8 mouse cellular contexts compared by ENCODE assay signal in genomic region chr13:92675897-92676584, GRCm38 (mm10).
DNase-seq lines count a peak whose midpoint lies in the region; ATAC-seq lines count a peak whose summit lies in the region.

No protein-coding gene starts in this region.

- WGBS in forebrain, embryonic 14.5 days, result 76% methylated on average over 11 of the region's 11 CpGs

- no peaks in the 10 kb centered on the region for H3K36me3 ChIP-seq in forebrain, embryonic 14.5 days (ENCODE audit: control insufficient read depth, insufficient read depth, low read length)

- ATAC-seq in forebrain, embryonic 14.5 days, result no peak

- no peaks in the 10 kb centered on the region for H3K27me3 ChIP-seq in forebrain, embryonic 14.5 days (replicated peaks; ENCODE audit: control insufficient read depth, insufficient read depth, low read length)

- peak; percentile 44 to 57 for DNase-seq in cerebellum, postnatal 14 days
- no peak for DNase-seq in cerebellum, postnatal 4 days (ENCODE audit: low spot score in 2 of 2)
- peak; percentile 31 for DNase-seq in urinary bladder, postnatal 14 days (ENCODE audit: low spot score)
- no peak for DNase-seq in urinary bladder, adult 2 months (ENCODE audit: low spot score)
- DNase-seq in heart, postnatal 14 days, result peak; percentile 35 to 63
- DNase-seq in testis, postnatal 14 days (ENCODE audit: low spot score), result peak; percentile 31
- no peak for DNase-seq in spleen, postnatal 14 days (ENCODE audit: low spot score in 2 of 2)
- DNase-seq in forebrain, embryonic 14.5 days (ENCODE audit: low spot score), result no peak

- H3K4me3 ChIP-seq in forebrain, embryonic 14.5 days (ENCODE audit: low read depth, low read length), result no peak overlapping the region

- no peaks in the 10 kb centered on the region for H3K4me1 ChIP-seq in forebrain, embryonic 14.5 days (ENCODE audit: control insufficient read depth, insufficient read depth, low read length)

- intact Hi-C loops in heart, postnatal 14 days (cut with DNase I), result no loop called here

- no peak overlapping the region for H3K27ac ChIP-seq in forebrain, embryonic 14.5 days (ENCODE audit: low read depth, low read length)

- H3K9me3 ChIP-seq in forebrain, embryonic 14.5 days (replicated peaks; ENCODE audit: control insufficient read depth, low read length), result no peaks in the 10 kb centered on the region

- no peak overlapping the region for H3K4me2 ChIP-seq in forebrain, embryonic 14.5 days (ENCODE audit: low read length)

- H3K9ac ChIP-seq in forebrain, embryonic 14.5 days (ENCODE audit: low read length), result no peak overlapping the region

Comparison
In these comparisons a context has a peak if more than half of its experiments do, and no peak if none do; other contexts are left out.
1. DNase-seq: peak in cerebellum, postnatal 14 days (2 of 2), urinary bladder, postnatal 14 days (single experiment), heart, postnatal 14 days (2 of 2) and testis, postnatal 14 days (single experiment); none in cerebellum, postnatal 4 days (0 of 2), urinary bladder, adult 2 months (single experiment), spleen, postnatal 14 days (0 of 2) and forebrain, embryonic 14.5 days (single experiment).